Comparison of ENCODE assay signal across 10 mouse cellular contexts in genomic region chr8:93569311-93570185, GRCm38 (mm10). TPM values are rescaled to one million over a fixed set of nuclear protein-coding genes. Genes with fewer than 3 reads are reported as not detected.
A peak's percentile ranks its signal among the peaks of the same experiment; 100 is the strongest.
DNase-seq lines count a peak whose midpoint lies in the region; ATAC-seq lines count a peak whose summit lies in the region.
"Had no signal": no experiment of that assay in that cellular context is flagged by ENCODE, and none has a peak within 500 bp of the region (broad histone marks: within the 10 kb centered on the region; RNA-seq: fewer than 3 reads in every experiment).

No protein-coding gene starts in this region.

- ATAC-seq in limb, embryonic 13.5 days (ENCODE audit: low FRiP score, low read depth), result peak; percentile 73
- peak; percentile 82 for ATAC-seq in embryonic facial prominence, embryonic 15.5 days (ENCODE audit: insufficient number of reproducible peaks, low FRiP score, low TSS enrichment, low read depth)
- peak; percentile 82 for ATAC-seq in heart, embryonic 11.5 days (replicated peaks; ENCODE audit: insufficient number of reproducible peaks, low FRiP score, low TSS enrichment)
- ATAC-seq in midbrain, embryonic 12.5 days (ENCODE audit: low FRiP score, low read depth), result peak; percentile 64
- no peak for ATAC-seq in megakaryocyte, adult 5-6 weeks (ENCODE audit: poor library complexity, severe bottlenecking)

- H3K9ac ChIP-seq in limb, embryonic 13.5 days, result no peak overlapping the region
- H3K9ac ChIP-seq in embryonic facial prominence, embryonic 15.5 days, result no peak overlapping the region
- peak overlapping the region; percentile 49; the same call in 1 of the 2 replicates for H3K9ac ChIP-seq in heart, embryonic 11.5 days (ENCODE audit: low read depth, low read length)
- H3K9ac ChIP-seq in midbrain, embryonic 12.5 days (replicated peaks), result no peak overlapping the region
- H3K9ac ChIP-seq: embryonic facial prominence, embryonic 13.5 days had no signal

- H3K27ac ChIP-seq in limb, embryonic 13.5 days, result no peak overlapping the region
- no peak overlapping the region for H3K27ac ChIP-seq in limb, embryonic 10.5 days
- peak overlapping the region; percentile 60 for H3K27ac ChIP-seq in embryonic facial prominence, embryonic 15.5 days (replicated peaks)
- peak overlapping the region; percentile 95 for H3K27ac ChIP-seq in heart, embryonic 11.5 days (ENCODE audit: low read depth, low read length)
- H3K27ac ChIP-seq in midbrain, embryonic 12.5 days (replicated peaks), result peak overlapping the region; percentile 68
- H3K27ac ChIP-seq: embryonic facial prominence, embryonic 13.5 days; macrophage had no signal

- no peak overlapping the region for H3K4me3 ChIP-seq in limb, embryonic 13.5 days
- no peak overlapping the region for H3K4me3 ChIP-seq in limb, embryonic 10.5 days
- H3K4me3 ChIP-seq in embryonic facial prominence, embryonic 15.5 days (replicated peaks), result no peak overlapping the region
- H3K4me3 ChIP-seq in heart, embryonic 11.5 days (ENCODE audit: low read depth, low read length), result no peak overlapping the region
- H3K4me3 ChIP-seq in midbrain, embryonic 12.5 days, result no peak overlapping the region
- H3K4me3 ChIP-seq: embryonic facial prominence, embryonic 13.5 days had no signal

- no peak for DNase-seq in limb, embryonic 10.5 days (ENCODE audit: low spot score)
- peak; percentile 84 to 95 for DNase-seq in layer of hippocampus, postnatal 14 days (ENCODE audit: low spot score in 2 of 2)
- peak; percentile 97 for DNase-seq in telencephalon, adult 2 months (ENCODE audit: low read depth, low spot score)

- 53% methylated on average over 13 of the region's 13 CpGs for WGBS in limb, embryonic 13.5 days
- WGBS in limb, embryonic 10.5 days, result 60% methylated on average over 13 of the region's 13 CpGs
- 46% methylated on average over 13 of the region's 13 CpGs for WGBS in embryonic facial prominence, embryonic 15.5 days
- WGBS in heart, embryonic 11.5 days (ENCODE audit: insufficient replicate concordance), result 31% methylated on average over 13 of the region's 13 CpGs
- 41% methylated on average over 13 of the region's 13 CpGs for WGBS in midbrain, embryonic 12.5 days

- no peaks in the 10 kb centered on the region for H3K4me1 ChIP-seq in limb, embryonic 13.5 days
- H3K4me1 ChIP-seq in limb, embryonic 10.5 days, result peaks cover 6% of the 10 kb centered on the region
- H3K4me1 ChIP-seq in embryonic facial prominence, embryonic 15.5 days, result peaks cover 19% of the 10 kb centered on the region
- H3K4me1 ChIP-seq in heart, embryonic 11.5 days (ENCODE audit: control insufficient read depth, insufficient read depth, low read length), result peaks cover 11% of the 10 kb centered on the region; the same call in 1 of the 2 replicates
- H3K4me1 ChIP-seq in midbrain, embryonic 12.5 days, result peaks cover 46% of the 10 kb centered on the region

- no peak overlapping the region for H3K4me2 ChIP-seq in limb, embryonic 13.5 days (replicated peaks)
- H3K4me2 ChIP-seq in embryonic facial prominence, embryonic 15.5 days (replicated peaks), result no peak overlapping the region
- peak overlapping the region; percentile 52 for H3K4me2 ChIP-seq in heart, embryonic 11.5 days
- H3K4me2 ChIP-seq in midbrain, embryonic 12.5 days (replicated peaks), result 0 out of 2 replicates have a peak overlapping the region, but pooled peaks have one; percentile 8
- H3K4me2 ChIP-seq: embryonic facial prominence, embryonic 13.5 days had no signal

- no peaks in the 10 kb centered on the region for H3K27me3 ChIP-seq in limb, embryonic 13.5 days
- no peaks in the 10 kb centered on the region for H3K27me3 ChIP-seq in limb, embryonic 10.5 days (ENCODE audit: low read depth, poor library complexity, severe bottlenecking)
- H3K27me3 ChIP-seq in embryonic facial prominence, embryonic 15.5 days, result no peaks in the 10 kb centered on the region
- no peaks in the 10 kb centered on the region for H3K27me3 ChIP-seq in heart, embryonic 11.5 days (ENCODE audit: control insufficient read depth, insufficient read depth, low read length)
- no peaks in the 10 kb centered on the region for H3K27me3 ChIP-seq in midbrain, embryonic 12.5 days
- H3K27me3 ChIP-seq: embryonic facial prominence, embryonic 13.5 days had no signal

- no peaks in the 10 kb centered on the region for H3K36me3 ChIP-seq in limb, embryonic 13.5 days
- H3K36me3 ChIP-seq in limb, embryonic 10.5 days, result no peaks in the 10 kb centered on the region
- no peaks in the 10 kb centered on the region for H3K36me3 ChIP-seq in embryonic facial prominence, embryonic 15.5 days
- H3K36me3 ChIP-seq in heart, embryonic 11.5 days (ENCODE audit: control insufficient read depth, insufficient read depth, low read length), result no peaks in the 10 kb centered on the region
- no peaks in the 10 kb centered on the region for H3K36me3 ChIP-seq in midbrain, embryonic 12.5 days
- H3K36me3 ChIP-seq: embryonic facial prominence, embryonic 13.5 days had no signal

- H3K9me3 ChIP-seq in limb, embryonic 13.5 days, result peaks cover 12% of the 10 kb centered on the region
- no peaks in the 10 kb centered on the region for H3K9me3 ChIP-seq in limb, embryonic 10.5 days (replicated peaks)
- no peaks in the 10 kb centered on the region for H3K9me3 ChIP-seq in embryonic facial prominence, embryonic 15.5 days (replicated peaks)
- peaks cover 7% of the 10 kb centered on the region for H3K9me3 ChIP-seq in heart, embryonic 11.5 days (replicated peaks; ENCODE audit: control insufficient read depth, low read length)
- 0 out of 2 replicates have a peak, but pooled peaks cover 8% of the 10 kb centered on the region for H3K9me3 ChIP-seq in midbrain, embryonic 12.5 days

RNA-seq across cellular contexts. Expression of gene Ces5a, which starts 33.9 kb away (rescaled TPM):
- not detected in 2 replicates for polyA plus RNA-seq in limb, embryonic 13.5 days (2015; fragmentation: Nextera tagmentation; extraction: Ambion mirVana)
- not detected in 2 replicates for polyA plus RNA-seq in limb, embryonic 10.5 days (2016; fragmentation: Nextera tagmentation; extraction: Ambion mirVana)
- polyA plus RNA-seq in embryonic facial prominence, embryonic 15.5 days (2015; fragmentation: Nextera tagmentation; extraction: Ambion mirVana), result 0.17 and 0.25 TPM in 2 replicates
- polyA plus RNA-seq in heart, embryonic 11.5 days (2014; fragmentation: Nextera tagmentation; extraction: Ambion mirVana), result not detected in 2 replicates
- total RNA-seq in layer of hippocampus, postnatal 14 days (2021), result 1 to 10 TPM in 1 of 2 experiments, under 1 TPM in 1; 0.86 to 1.7 TPM
- polyA plus RNA-seq in midbrain, embryonic 12.5 days (2016; fragmentation: Nextera tagmentation; extraction: Ambion mirVana), result not detected in 2 replicates
- total RNA-seq in megakaryocyte, adult 5-6 weeks (2015), result not detected in 2 replicates
- total RNA-seq in megakaryocyte, adult 5-6 weeks (2017), result not detected in 2 replicates
- polyA plus RNA-seq: embryonic facial prominence, embryonic 13.5 days; macrophage had no signal

Comparison
In these comparisons a context has a peak if more than half of its experiments do, and no peak if none do; other contexts are left out.
1. H3K27ac ChIP-seq: peak in embryonic facial prominence, embryonic 15.5 days (single experiment), heart, embryonic 11.5 days (single experiment) and midbrain, embryonic 12.5 days (single experiment); none in limb, embryonic 13.5 days (single experiment) and limb, embryonic 10.5 days (single experiment).
2. H3K4me2 ChIP-seq: peak in heart, embryonic 11.5 days (single experiment) and midbrain, embryonic 12.5 days (single experiment); none in limb, embryonic 13.5 days (single experiment) and embryonic facial prominence, embryonic 15.5 days (single experiment).